Comparison of ENCODE assay signal across 17 mouse cellular contexts in genomic region chr6:29232321-29232720, GRCm38 (mm10). TPM values are rescaled to one million over a fixed set of nuclear protein-coding genes. Genes with fewer than 3 reads are reported as not detected.
DNase-seq lines count a peak whose midpoint lies in the region; ATAC-seq and TF ChIP-seq lines count a peak whose summit lies in the region.
"Had no signal": no experiment of that assay in that cellular context is flagged by ENCODE, and none has a peak within 500 bp of the region (broad histone marks: within the 10 kb centered on the region; RNA-seq: fewer than 3 reads in every experiment).

No protein-coding gene starts in this region.

- H3K4me3 ChIP-seq in thymus, adult 2 months (ENCODE audit: control insufficient read depth, insufficient read depth, low read length), result 0 out of 2 replicates have a peak overlapping the region, but pooled peaks have one; percentile 22
- H3K4me3 ChIP-seq: embryonic facial prominence, embryonic 13.5 days; forebrain, embryonic 10.5 days; heart, embryonic 15.5 days; liver, embryonic 13.5 days had no signal

- H3K27ac ChIP-seq in thymus, adult 2 months (ENCODE audit: control insufficient read depth, insufficient read depth, low read length), result peak overlapping the region; percentile 99
- H3K27ac ChIP-seq: embryonic facial prominence, embryonic 13.5 days; heart, embryonic 15.5 days; hindbrain, postnatal 0 days; liver, embryonic 13.5 days had no signal

- peak; percentile 87 for ATAC-seq in inflammation-experienced regulatory T-cells, adult 6 months
- ATAC-seq: hindbrain, postnatal 0 days; lung, postnatal 0 days had no signal

- no peaks in the 10 kb centered on the region for H3K27me3 ChIP-seq in thymus, adult 2 months (ENCODE audit: control insufficient read depth, insufficient read depth, low read length)
- H3K27me3 ChIP-seq: embryonic facial prominence, embryonic 13.5 days; heart, embryonic 15.5 days had no signal

- peak; percentile 72 for TF ChIP-seq POLR2A in thymus, adult 2 months (IDR thresholded peaks at IDR 0.05; ENCODE audit: control insufficient read depth, extremely low read depth, insufficient read depth, low read length, poor library complexity)

- 5% methylated on average over 6 of the region's 6 CpGs for WGBS in thymus, adult 2 months

- H3K36me3 ChIP-seq in thymus, adult 2 months (ENCODE audit: control insufficient read depth, insufficient read depth, low read length), result no peaks in the 10 kb centered on the region
- H3K36me3 ChIP-seq: embryonic facial prominence, embryonic 13.5 days; forebrain, embryonic 10.5 days; heart, embryonic 15.5 days; liver, embryonic 13.5 days had no signal

- H3K4me1 ChIP-seq in thymus, adult 2 months (replicated peaks; ENCODE audit: control insufficient read depth, insufficient read depth, low read length), result peaks cover 55% of the 10 kb centered on the region
- H3K4me1 ChIP-seq: embryonic facial prominence, embryonic 13.5 days; forebrain, embryonic 10.5 days; heart, embryonic 15.5 days had no signal

- no peak for TF ChIP-seq CTCF in thymus, adult 2 months (IDR thresholded peaks at IDR 0.05; ENCODE audit: borderline replicate concordance, control insufficient read depth, extremely low read depth, insufficient read depth, low read length, poor library complexity)

- DNase-seq in spleen, postnatal 10 days (ENCODE audit: low spot score in 2 of 2), result peak; percentile 25 to 37
- DNase-seq in spleen, postnatal 14 days (ENCODE audit: low spot score in 2 of 2), result no peak
- DNase-seq in thymus, adult 2 months, result peak; percentile 79
- no peak for DNase-seq in frontal cortex, postnatal 25 days (ENCODE audit: low spot score in 2 of 2)
- DNase-seq in gastrocnemius, adult 8-10 months (ENCODE audit: low spot score in 2 of 2), result no peak
- no peak for DNase-seq in embryo, embryonic 10.5 days (ENCODE audit: low spot score)
- DNase-seq: cerebellum, postnatal 36 days; kidney, adult 8-10 months; layer of hippocampus, postnatal 36 days; liver, embryonic 13.5 days; retina, postnatal 1 day had no signal

RNA-seq across cellular contexts. Expression of gene Impdh1, which starts 16.2 kb away (rescaled TPM):
- polyA plus RNA-seq in inflammation-experienced regulatory T-cells, adult 6 months (2017; shearing (Covaris generic)), result 10 to 100 TPM; 10.7 to 21.0 (median 14.8) TPM
- 323 and 354 TPM in 2 replicates for polyA plus RNA-seq in thymus, adult 2 months (2012; rRNA removed)
- total RNA-seq in gastrocnemius, adult 8-10 months (2022), result 10 to 100 TPM in 3 of 4 experiments, 1 to 10 TPM in 1; 9.7 to 13.5 (median 10.9) TPM

RNA-seq across cellular contexts. Expression of gene Hilpda, which starts 40.0 kb away (rescaled TPM):
- polyA plus RNA-seq in inflammation-experienced regulatory T-cells, adult 6 months (2017; shearing (Covaris generic)), result 10 to 100 TPM; 19.9 to 29.7 (median 25.6) TPM
- 31.3 and 35.9 TPM in 2 replicates for polyA plus RNA-seq in thymus, adult 2 months (2012; rRNA removed)
- total RNA-seq in gastrocnemius, adult 8-10 months (2022), result 1 to 10 TPM; 2.8 to 3.9 (median 3.3) TPM

RNA-seq across cellular contexts. Expression of gene Fam71f2, which starts 47.1 kb away (rescaled TPM):
- under 1 TPM in 1 of 3 experiments, not detected in 2; 0.50 TPM for polyA plus RNA-seq in inflammation-experienced regulatory T-cells, adult 6 months (2017; shearing (Covaris generic))
- polyA plus RNA-seq in thymus, adult 2 months (2012; rRNA removed), result 2.5 and 2.7 TPM in 2 replicates
- total RNA-seq in gastrocnemius, adult 8-10 months (2022), result not detected

RNA-seq across cellular contexts. Expression of gene Prrt4, which starts 52.9 kb away (rescaled TPM):
- not detected for polyA plus RNA-seq in inflammation-experienced regulatory T-cells, adult 6 months (2017; shearing (Covaris generic))
- polyA plus RNA-seq in thymus, adult 2 months (2012; rRNA removed), result 0.32 and 0.41 TPM in 2 replicates
- under 1 TPM; 0.46 to 0.70 (median 0.53) TPM for total RNA-seq in gastrocnemius, adult 8-10 months (2022)

Comparison
In these comparisons a context has a peak if more than half of its experiments do, and no peak if none do; other contexts are left out.
1. DNase-seq: peak in spleen, postnatal 10 days (2 of 2) and thymus, adult 2 months (single experiment); none in spleen, postnatal 14 days (0 of 2), frontal cortex, postnatal 25 days (0 of 2), gastrocnemius, adult 8-10 months (0 of 2) and embryo, embryonic 10.5 days (single experiment).
2. RNA of gene Impdh1, which starts 16.2 kb away (polyA plus RNA-seq): 323 to 354 TPM in thymus, adult 2 months; 10.7 to 21.0 TPM in inflammation-experienced regulatory T-cells, adult 6 months; every median in the first group is over 10 times any median in the second.